Mouse (Mus musculus): ENCODE data around the gene Plekhj1. TPM values are rescaled to one million over a fixed set of nuclear protein-coding genes. Genes with fewer than 3 reads are reported as not detected.

Plekhj1 gene
- polyA plus RNA-seq (2011; ENCODE audit: insufficient read length, low read depth, missing spikeins): 59.1 and 59.9 TPM in 2 replicates

- H3K4me3 ChIP-seq (ENCODE audit: insufficient read depth, low read length): peak within 1 kb of the TSS; percentile 96
- peak within 1 kb of the TSS; percentile 96 for H3K27ac ChIP-seq (ENCODE audit: insufficient read depth, low read length)
- H3K4me1 ChIP-seq (ENCODE audit: control insufficient read depth, insufficient read depth, low read length): peaks cover 5% of the 10 kb centered on the region; the same call in 1 of the 2 replicates
- TF ChIP-seq POLR2A (IDR thresholded peaks at IDR 0.05; ENCODE audit: low read depth, low read length) (peak; percentile 76), CTCF (IDR thresholded peaks at IDR 0.05; ENCODE audit: borderline replicate concordance, insufficient read depth, low read length) (no peak)
Measured at GRCm38 (mm10) chr10:80798150-80799006, at the start of gene Plekhj1, which contains the start of gene Sf3a2. Plekhj1 (minus strand) TSS chr10:80798626. Sf3a2 (plus strand) TSS chr10:80798198.

GRCm38 (mm10) chr10:80845732-80846131 lies 47.3 kb upstream of the Plekhj1 start:
- TF ChIP-seq CTCF (IDR thresholded peaks at IDR 0.05; ENCODE audit: borderline replicate concordance, insufficient read depth, low read length) (no peak), POLR2A (IDR thresholded peaks at IDR 0.05; ENCODE audit: low read depth, low read length) (no peak)
- 0 out of 2 replicates have a peak, but pooled peaks cover 2% of the 10 kb centered on the region for H3K4me1 ChIP-seq (ENCODE audit: control insufficient read depth, insufficient read depth, low read length)
- no peak overlapping the region for H3K27ac ChIP-seq (ENCODE audit: insufficient read depth, low read length)
- no peak overlapping the region for H3K4me3 ChIP-seq (ENCODE audit: insufficient read depth, low read length)

- no peak overlapping the region for H3K27ac ChIP-seq (ENCODE audit: insufficient read depth, low read length)
- TF ChIP-seq POLR2A (IDR thresholded peaks at IDR 0.05; ENCODE audit: low read depth, low read length): no peak
- no peak for TF ChIP-seq CTCF (IDR thresholded peaks at IDR 0.05; ENCODE audit: borderline replicate concordance, insufficient read depth, low read length)
Measured at GRCm38 (mm10) chr10:80845055-80845693, 46.7 kb upstream of the Plekhj1 start.

DNA sequence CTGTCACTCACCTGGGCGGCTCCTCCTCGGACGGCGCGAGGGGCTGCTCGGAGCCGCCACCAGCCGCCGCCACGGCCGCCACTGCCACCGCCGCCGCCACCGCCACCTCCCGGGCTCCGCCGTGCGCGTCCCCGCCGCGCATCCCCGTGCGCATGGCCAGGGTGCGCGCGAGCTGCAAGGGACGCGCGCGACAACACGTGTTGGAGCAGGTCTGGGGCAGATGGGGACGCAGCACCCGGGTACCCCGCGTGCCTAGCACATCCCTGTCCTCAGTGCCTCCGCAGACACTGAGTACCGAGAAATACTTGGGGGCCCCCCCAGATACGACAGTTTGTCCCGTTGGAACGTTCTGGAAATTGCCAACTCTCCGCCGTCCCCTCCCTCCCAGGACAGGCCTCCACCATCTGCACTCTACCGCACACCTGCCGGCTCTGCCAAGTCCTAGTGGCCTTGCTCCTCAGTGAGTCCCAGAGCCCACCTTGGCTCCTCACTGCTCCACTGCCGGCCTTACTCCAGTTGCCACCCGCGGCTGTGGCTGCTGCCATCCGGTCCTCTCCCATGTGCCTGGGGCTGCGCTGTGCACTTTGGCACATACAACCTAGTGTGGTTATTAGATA lies 45.6 kb upstream of the Plekhj1 start, which contains the start of gene Lingo3:
Gene Lingo3 (minus strand): TSS at position 109 of the 617 bp plus-strand sequence.
- H3K4me1 ChIP-seq (ENCODE audit: control insufficient read depth, insufficient read depth, low read length): 0 out of 2 replicates have a peak, but pooled peaks cover 2% of the 10 kb centered on the region
- H3K4me3 ChIP-seq (ENCODE audit: insufficient read depth, low read length): no peak within 1 kb of the TSS
- H3K27ac ChIP-seq (ENCODE audit: insufficient read depth, low read length): no peak within 1 kb of the TSS
- no peak for TF ChIP-seq POLR2A (IDR thresholded peaks at IDR 0.05; ENCODE audit: low read depth, low read length)
- no peak for TF ChIP-seq CTCF (IDR thresholded peaks at IDR 0.05; ENCODE audit: borderline replicate concordance, insufficient read depth, low read length)

More at GRCm38 (mm10) chr10:80845055-80845693, 46.7 kb upstream of the Plekhj1 start:
- H3K4me3 ChIP-seq (ENCODE audit: insufficient read depth, low read length): no peak overlapping the region
- H3K4me1 ChIP-seq (ENCODE audit: control insufficient read depth, insufficient read depth, low read length): 0 out of 2 replicates have a peak, but pooled peaks cover 2% of the 10 kb centered on the region

GRCm38 (mm10) chr10:80843087-80843930 lies 44.9 kb upstream of the Plekhj1 start:
- H3K4me3 ChIP-seq (ENCODE audit: insufficient read depth, low read length): no peak overlapping the region
- no peak overlapping the region for H3K27ac ChIP-seq (ENCODE audit: insufficient read depth, low read length)
- TF ChIP-seq POLR2A (IDR thresholded peaks at IDR 0.05; ENCODE audit: low read depth, low read length) (no peak), CTCF (IDR thresholded peaks at IDR 0.05; ENCODE audit: borderline replicate concordance, insufficient read depth, low read length) (no peak)
- 0 out of 2 replicates have a peak, but pooled peaks cover 2% of the 10 kb centered on the region for H3K4me1 ChIP-seq (ENCODE audit: control insufficient read depth, insufficient read depth, low read length)

DNA sequence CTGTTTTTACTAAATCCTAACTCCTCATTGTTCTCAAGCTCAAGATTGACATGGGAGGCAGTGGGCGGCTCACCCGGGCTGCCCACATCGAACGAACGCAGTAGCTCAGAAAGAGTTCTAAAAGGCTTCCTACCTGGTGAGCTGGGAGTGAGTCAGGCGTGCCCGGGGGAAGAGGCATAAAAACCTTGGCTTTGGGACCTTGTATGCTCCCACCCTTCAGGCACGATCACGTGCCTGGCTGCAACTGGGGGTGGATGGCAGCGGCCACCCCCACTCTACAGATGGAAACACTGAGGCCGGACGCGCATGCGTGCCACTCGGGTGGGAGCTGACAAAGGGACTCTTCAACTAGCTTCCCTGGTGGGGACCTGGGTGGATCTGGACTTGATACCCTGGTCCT lies 43.9 kb upstream of the Plekhj1 start:
- Histone ChIP-seq H3K4me1 (ENCODE audit: control insufficient read depth, insufficient read depth, low read length) (0 out of 2 replicates have a peak, but pooled peaks cover 2% of the 10 kb centered on the region), H3K4me3 (ENCODE audit: insufficient read depth, low read length) (no peak overlapping the region), H3K27ac (ENCODE audit: insufficient read depth, low read length) (no peak overlapping the region)
- TF ChIP-seq CTCF (IDR thresholded peaks at IDR 0.05; ENCODE audit: borderline replicate concordance, insufficient read depth, low read length) (no peak), POLR2A (IDR thresholded peaks at IDR 0.05; ENCODE audit: low read depth, low read length) (no peak)

- no peak overlapping the region for H3K27ac ChIP-seq (ENCODE audit: insufficient read depth, low read length)
- TF ChIP-seq CTCF (IDR thresholded peaks at IDR 0.05; ENCODE audit: borderline replicate concordance, insufficient read depth, low read length) (no peak), POLR2A (IDR thresholded peaks at IDR 0.05; ENCODE audit: low read depth, low read length) (no peak)
Measured at GRCm38 (mm10) chr10:80841685-80842084, 43.3 kb upstream of the Plekhj1 start.

GRCm38 (mm10) chr10:80839848-80840247 lies 41.4 kb upstream of the Plekhj1 start:
- Histone ChIP-seq H3K27ac (ENCODE audit: insufficient read depth, low read length) (no peak overlapping the region), H3K4me3 (ENCODE audit: insufficient read depth, low read length) (no peak overlapping the region), H3K4me1 (ENCODE audit: control insufficient read depth, insufficient read depth, low read length) (no peaks in the 10 kb centered on the region)
- TF ChIP-seq CTCF (IDR thresholded peaks at IDR 0.05; ENCODE audit: borderline replicate concordance, insufficient read depth, low read length) (no peak), POLR2A (IDR thresholded peaks at IDR 0.05; ENCODE audit: low read depth, low read length) (no peak)

More at GRCm38 (mm10) chr10:80841685-80842084, 43.3 kb upstream of the Plekhj1 start:
- 0 out of 2 replicates have a peak, but pooled peaks cover 2% of the 10 kb centered on the region for H3K4me1 ChIP-seq (ENCODE audit: control insufficient read depth, insufficient read depth, low read length)
- no peak overlapping the region for H3K4me3 ChIP-seq (ENCODE audit: insufficient read depth, low read length)

Data from embryonic fibroblast, embryonic 13.5 days (primary cell).